Mouse (Mus musculus) kidney, embryonic 15.5 days (tissue): Measurements from ENCODE around the gene Dclk3. TPM values are rescaled to one million over a fixed set of nuclear protein-coding genes. Genes with fewer than 3 reads are reported as not detected.

ENCODE experiments used
- polyA plus RNA-seq: library from polyadenylated mRNA; unstranded; fragments of >200 nt; fragmentation: Nextera tagmentation; extraction: Ambion mirVana; gene quantifications from 2 replicates; pipeline ENCODE4 v1.2.1, GENCODE M21; 2015

The Dclk3 gene
- polyA plus RNA-seq, 1 experiment from 2014 or later, result 3.2 TPM

Other genes starting within 250 kb of the Dclk3 start
- 38.8 and 40.2 TPM in 2 replicates for gene Mlh1, start 167.3 kb upstream of the Dclk3 start, polyA plus RNA-seq
- 25.9 and 27.0 TPM in 2 replicates for gene Epm2aip1, start 167.2 kb upstream of the Dclk3 start, polyA plus RNA-seq
- gene Trank1, start 127.3 kb upstream of the Dclk3 start, polyA plus RNA-seq, result 0.44 and 0.75 TPM in 2 replicates